Mouse (Mus musculus) liver, postnatal 0 days (tissue): ENCODE data around the gene Ica1. TPM values are rescaled to one million over a fixed set of nuclear protein-coding genes. Genes with fewer than 3 reads are reported as not detected.

Experiments used
- ATAC-seq: fragments of 200-750 bp; cut with Nextera tagmentation; 2 replicates; pipeline ENCODE4 v1.8.0; 2017; ENCODE audit warnings: mild to moderate bottlenecking, moderate library complexity
- DNase-seq: peaks from one replicate; pipeline ENCODE4 v3.0.0-alpha.2; 2016
- H3K27ac ChIP-seq: fragments of 300-500 bp; sonication (generic); 2 replicates; pipeline ENCODE4 v1.5.1; 2014; ENCODE audit warnings: antibody characterized with exemption, moderate library complexity, mild to moderate bottlenecking, low read depth
- H3K27me3 ChIP-seq: fragments of 300-500 bp; sonication (generic); 2 replicates; pipeline ENCODE4 v1.6.1; 2014; ENCODE audit warnings: low read length, control low read depth, mixed read lengths; ENCODE audit not compliant: insufficient read depth
- H3K36me3 ChIP-seq: fragments of 300-500 bp; sonication (generic); replicated peaks from 2 replicates; pipeline ENCODE4 v1.6.1; 2014; ENCODE audit warnings: mild to moderate bottlenecking, control low read depth, low read length, moderate library complexity, mixed read lengths; ENCODE audit not compliant: insufficient read depth
- H3K4me1 ChIP-seq: fragments of 300-500 bp; sonication (generic); 2 replicates; pipeline ENCODE4 v1.6.1; 2014; ENCODE audit warnings: antibody characterized with exemption, mild to moderate bottlenecking, control low read depth; ENCODE audit not compliant: insufficient read depth
- H3K4me2 ChIP-seq: fragments of 300-500 bp; sonication (generic); 2 replicates; pipeline ENCODE4 v1.6.1; 2014; ENCODE audit warnings: low read depth, mild to moderate bottlenecking, low read length, moderate library complexity, mixed read lengths
- H3K4me3 ChIP-seq: fragments of 300-500 bp; sonication (generic); 2 replicates; pipeline ENCODE4 v1.5.1; 2014; ENCODE audit warnings: low read depth, low read length
- H3K9ac ChIP-seq: fragments of 300-500 bp; sonication (generic); replicated peaks from 2 replicates; pipeline ENCODE4 v1.6.1; 2014; ENCODE audit warnings: mild to moderate bottlenecking, moderate library complexity
- H3K9me3 ChIP-seq: fragments of 300-500 bp; sonication (generic); 2 replicates; pipeline ENCODE4 v1.6.1; 2016; ENCODE audit warnings: mild to moderate bottlenecking, control low read depth, low read length, mixed read lengths
- CTCF ChIP-seq: sonication (generic); IDR thresholded peaks from 2 replicates; pipeline ENCODE4 v1.5.1; 2016; ENCODE audit warnings: antibody characterized with exemption, low read depth
- EP300 ChIP-seq: IDR thresholded peaks from 2 replicates; pipeline ENCODE4 v1.6.1; 2016; ENCODE audit warnings: antibody characterized with exemption, low read depth, mild to moderate bottlenecking
- WGBS: fragments of 180-500 bp; shearing (Covaris S2); extraction: QIAGEN DNeasy Blood & Tissue Kit; methylation state at CpG from one replicate; pipeline ENCODE4 v1.1.7; 2014; ENCODE audit not compliant: insufficient replicate concordance; 5-methylcytosine and 5-hydroxymethylcytosine counted together
- polyA plus RNA-seq: library from polyadenylated mRNA; unstranded; fragments of >200 nt; fragmentation: Nextera tagmentation; extraction: Ambion mirVana; gene quantifications from 2 replicates; pipeline ENCODE4 v1.2.1, GENCODE M21; 2015

Gene Ica1
- polyA plus RNA-seq, 1 experiment from 2014 or later: 6.9 TPM

DNA sequence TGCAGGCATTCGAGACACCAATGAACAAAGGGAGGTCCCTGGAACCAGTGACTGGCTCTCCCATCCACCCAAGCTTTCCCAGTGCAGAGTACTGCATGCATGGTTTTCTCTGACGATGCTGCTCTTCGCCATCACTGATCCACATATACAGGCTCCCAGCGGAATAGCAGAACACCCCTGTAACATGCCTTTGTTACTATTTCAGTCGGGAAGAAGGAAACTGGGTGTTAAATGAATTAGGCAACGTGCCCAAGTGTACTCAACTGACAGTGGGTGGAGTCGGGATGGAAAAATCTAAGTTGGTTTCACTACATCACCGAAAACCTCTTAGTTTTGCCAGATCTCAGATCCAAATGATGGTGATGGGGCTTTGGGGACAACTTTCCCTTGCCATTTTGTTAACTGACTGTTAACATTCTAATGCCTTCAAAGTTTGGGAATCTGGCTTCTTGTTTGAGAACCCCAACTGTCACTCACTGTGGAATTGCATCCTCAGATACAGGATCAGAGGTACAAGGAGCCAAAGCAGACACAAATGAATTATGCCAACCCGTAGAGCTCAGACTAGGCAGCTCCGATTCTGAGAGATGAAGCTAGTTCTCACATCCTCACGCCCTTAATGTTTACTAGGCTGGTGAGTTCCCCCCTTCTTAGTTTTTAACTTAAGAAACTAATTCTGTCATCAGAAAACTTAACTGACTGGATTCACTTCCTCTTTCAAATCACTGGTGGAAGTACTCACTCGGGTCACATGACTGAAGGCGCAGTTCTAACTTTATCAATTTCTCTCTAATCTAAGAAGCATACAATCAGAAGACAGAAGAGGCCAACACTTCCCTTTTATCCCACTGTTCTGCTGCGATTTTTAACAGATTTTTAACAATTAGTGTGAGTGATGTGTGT, 91.4 kb downstream of the Ica1 start:
- H3K27me3 ChIP-seq: no peaks in the 10 kb centered on the region
- 64% methylated on average over 14 of the region's 14 CpGs for WGBS

DNA sequence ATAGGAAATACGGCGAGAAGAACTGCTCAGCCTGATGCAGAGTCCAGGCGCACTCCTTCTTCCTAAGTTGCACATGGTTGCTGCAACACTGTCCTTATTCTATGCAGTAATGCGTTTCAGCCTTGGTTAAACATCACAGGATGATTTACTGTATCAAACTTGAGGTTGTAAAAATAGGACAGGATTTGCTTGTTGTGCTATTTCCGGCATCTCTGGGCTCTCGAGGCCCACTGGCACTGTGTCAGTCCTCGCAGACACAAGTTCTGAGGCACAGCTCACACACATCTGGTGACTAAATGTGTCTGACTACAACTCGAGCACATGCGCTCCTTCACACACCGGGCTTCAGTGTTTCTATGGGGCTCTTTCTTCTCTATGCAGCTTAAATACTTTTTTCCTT, 94.9 kb downstream of the Ica1 start:
- DNase-seq: no peak
- no peak overlapping the region for H3K4me3 ChIP-seq
- H3K4me2 ChIP-seq: no peak overlapping the region
- no peak for TF ChIP-seq CTCF
- TF ChIP-seq EP300: no peak
- WGBS: 79% methylated on average over 10 of the region's 10 CpGs
- H3K27ac ChIP-seq: no peak overlapping the region
- no peaks in the 10 kb centered on the region for H3K27me3 ChIP-seq
- ATAC-seq: no peak
- H3K9me3 ChIP-seq: no peaks in the 10 kb centered on the region
- no peaks in the 10 kb centered on the region for H3K36me3 ChIP-seq
- H3K4me1 ChIP-seq: peaks cover 11% of the 10 kb centered on the region
- no peak overlapping the region for H3K9ac ChIP-seq

More for the DNA sequence above, 91.4 kb downstream of the Ica1 start:
- no peak for DNase-seq
- ATAC-seq: peak; percentile 40; the same call in 1 of the 2 replicates
- Histone ChIP-seq H3K9me3 (no peaks in the 10 kb centered on the region), H3K9ac (no peak overlapping the region), H3K4me1 (peaks cover 11% of the 10 kb centered on the region), H3K27ac (peak overlapping the region; percentile 44), H3K4me2 (no peak overlapping the region; the same call in 1 of the 2 replicates), H3K36me3 (no peaks in the 10 kb centered on the region), H3K4me3 (no peak overlapping the region)
- no peak for TF ChIP-seq CTCF
- peak; percentile 30; the same call in 1 of the 2 replicates for TF ChIP-seq EP300

GRCm38 (mm10) chr6:8680931-8681330, 97.4 kb downstream of the Ica1 start:
- Histone ChIP-seq H3K36me3 (no peaks in the 10 kb centered on the region), H3K4me3 (no peak overlapping the region), H3K4me1 (peaks cover 3% of the 10 kb centered on the region; the same call in 1 of the 2 replicates), H3K27ac (no peak overlapping the region), H3K9me3 (no peaks in the 10 kb centered on the region), H3K4me2 (no peak overlapping the region), H3K9ac (no peak overlapping the region), H3K27me3 (no peaks in the 10 kb centered on the region)
- DNase-seq (no peak), ATAC-seq (no peak)
- TF ChIP-seq EP300 (no peak), CTCF (no peak)
- WGBS: 84% methylated on average over 8 of the region's 8 CpGs

DNA sequence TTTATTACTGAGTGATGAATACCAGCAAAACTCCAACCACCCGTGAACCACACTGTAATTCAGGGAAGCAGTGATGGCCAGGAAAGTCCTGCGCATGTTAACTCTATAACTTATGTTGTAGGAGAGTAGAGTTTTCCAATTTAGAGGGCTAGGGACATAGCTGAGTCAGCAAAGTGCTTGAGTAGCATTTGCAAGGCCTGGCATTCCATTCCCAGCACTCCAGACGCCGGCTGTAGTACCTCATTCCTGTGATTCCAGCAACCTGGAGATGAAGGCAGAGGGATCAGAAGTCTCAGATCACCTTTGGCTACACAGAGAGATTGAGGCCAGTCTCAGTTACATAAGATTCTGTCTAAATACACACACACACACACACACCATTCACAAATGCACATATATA, 105.3 kb downstream of the Ica1 start:
- no peak overlapping the region for H3K9ac ChIP-seq
- no peak for TF ChIP-seq CTCF
- TF ChIP-seq EP300: no peak
- H3K27me3 ChIP-seq: no peaks in the 10 kb centered on the region
- 78% methylated on average over 4 of the region's 4 CpGs for WGBS
- H3K36me3 ChIP-seq: no peaks in the 10 kb centered on the region
- DNase-seq (no peak), ATAC-seq (no peak)
- no peak overlapping the region for H3K27ac ChIP-seq
- no peak overlapping the region for H3K4me3 ChIP-seq
- H3K9me3 ChIP-seq: no peaks in the 10 kb centered on the region
- H3K4me2 ChIP-seq: no peak overlapping the region
- H3K4me1 ChIP-seq: no peaks in the 10 kb centered on the region

DNA sequence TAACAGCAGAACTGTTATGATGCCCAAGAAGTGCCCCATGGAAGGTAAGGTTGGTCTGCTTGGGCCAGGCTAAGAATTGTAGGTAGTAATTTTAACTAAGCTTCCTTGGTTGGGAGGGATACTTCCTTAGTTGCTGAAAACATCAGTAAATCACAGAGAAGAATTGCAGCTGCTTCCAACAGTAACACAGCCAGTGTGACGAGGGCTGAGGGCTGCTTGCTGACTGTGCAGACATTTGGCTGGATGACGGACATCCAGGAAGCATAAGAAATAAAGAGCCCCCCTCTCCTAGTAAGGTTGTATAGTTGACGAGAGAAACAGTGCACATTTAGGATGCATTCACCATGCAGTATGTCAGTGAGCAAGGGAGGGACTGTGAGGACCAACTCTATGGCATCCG, 108.9 kb downstream of the Ica1 start:
- 77% methylated on average over 4 of the region's 4 CpGs for WGBS
- no peak for DNase-seq
- TF ChIP-seq EP300 (no peak), CTCF (no peak)

GRCm38 (mm10) chr6:8668013-8668811, 110.1 kb downstream of the Ica1 start:
- H3K4me2 ChIP-seq: no peak overlapping the region
- no peaks in the 10 kb centered on the region for H3K9me3 ChIP-seq
- H3K4me3 ChIP-seq: no peak overlapping the region
- H3K27ac ChIP-seq: no peak overlapping the region
- H3K9ac ChIP-seq: no peak overlapping the region
- WGBS: 75% methylated on average over 6 of the region's 6 CpGs
- H3K4me1 ChIP-seq: no peaks in the 10 kb centered on the region
- no peaks in the 10 kb centered on the region for H3K27me3 ChIP-seq
- DNase-seq: no peak
- ATAC-seq: no peak
- no peaks in the 10 kb centered on the region for H3K36me3 ChIP-seq
- TF ChIP-seq CTCF (no peak), EP300 (no peak)

More for the DNA sequence above, 108.9 kb downstream of the Ica1 start:
- Histone ChIP-seq H3K9me3 (no peaks in the 10 kb centered on the region), H3K9ac (no peak overlapping the region), H3K4me2 (no peak overlapping the region), H3K4me3 (no peak overlapping the region), H3K27me3 (no peaks in the 10 kb centered on the region), H3K4me1 (no peaks in the 10 kb centered on the region), H3K27ac (no peak overlapping the region), H3K36me3 (no peaks in the 10 kb centered on the region)
- no peak for ATAC-seq
